Mouse (Mus musculus) liver, postnatal 0 days (tissue): ENCODE measurements at regions not wholly inside any gene's neighbourhood (a gene's known extent, or its start where the extent isn't known, plus 50 kb on each side); places are given as distances from the start of the nearest gene placed in this dataset.

Experiments used
- ATAC-seq: fragments of 200-750 bp; cut with Nextera tagmentation; 2 replicates; pipeline ENCODE4 v1.8.0; 2017; ENCODE audit warnings: mild to moderate bottlenecking, moderate library complexity
- DNase-seq: peaks from one replicate; pipeline ENCODE4 v3.0.0-alpha.2; 2016
- H3K27ac ChIP-seq: fragments of 300-500 bp; sonication (generic); 2 replicates; pipeline ENCODE4 v1.5.1; 2014; ENCODE audit warnings: antibody characterized with exemption, moderate library complexity, mild to moderate bottlenecking, low read depth
- H3K27me3 ChIP-seq: fragments of 300-500 bp; sonication (generic); 2 replicates; pipeline ENCODE4 v1.6.1; 2014; ENCODE audit warnings: low read length, control low read depth, mixed read lengths; ENCODE audit not compliant: insufficient read depth
- H3K36me3 ChIP-seq: fragments of 300-500 bp; sonication (generic); replicated peaks from 2 replicates; pipeline ENCODE4 v1.6.1; 2014; ENCODE audit warnings: mild to moderate bottlenecking, control low read depth, low read length, moderate library complexity, mixed read lengths; ENCODE audit not compliant: insufficient read depth
- H3K4me1 ChIP-seq: fragments of 300-500 bp; sonication (generic); 2 replicates; pipeline ENCODE4 v1.6.1; 2014; ENCODE audit warnings: antibody characterized with exemption, mild to moderate bottlenecking, control low read depth; ENCODE audit not compliant: insufficient read depth
- H3K4me2 ChIP-seq: fragments of 300-500 bp; sonication (generic); 2 replicates; pipeline ENCODE4 v1.6.1; 2014; ENCODE audit warnings: low read depth, mild to moderate bottlenecking, low read length, moderate library complexity, mixed read lengths
- H3K4me3 ChIP-seq: fragments of 300-500 bp; sonication (generic); 2 replicates; pipeline ENCODE4 v1.5.1; 2014; ENCODE audit warnings: low read depth, low read length
- H3K9ac ChIP-seq: fragments of 300-500 bp; sonication (generic); replicated peaks from 2 replicates; pipeline ENCODE4 v1.6.1; 2014; ENCODE audit warnings: mild to moderate bottlenecking, moderate library complexity
- H3K9me3 ChIP-seq: fragments of 300-500 bp; sonication (generic); 2 replicates; pipeline ENCODE4 v1.6.1; 2016; ENCODE audit warnings: mild to moderate bottlenecking, control low read depth, low read length, mixed read lengths
- CTCF ChIP-seq: sonication (generic); IDR thresholded peaks from 2 replicates; pipeline ENCODE4 v1.5.1; 2016; ENCODE audit warnings: antibody characterized with exemption, low read depth
- EP300 ChIP-seq: IDR thresholded peaks from 2 replicates; pipeline ENCODE4 v1.6.1; 2016; ENCODE audit warnings: antibody characterized with exemption, low read depth, mild to moderate bottlenecking
- WGBS: fragments of 180-500 bp; shearing (Covaris S2); extraction: QIAGEN DNeasy Blood & Tissue Kit; methylation state at CpG from one replicate; pipeline ENCODE4 v1.1.7; 2014; ENCODE audit not compliant: insufficient replicate concordance; 5-methylcytosine and 5-hydroxymethylcytosine counted together

DNA sequence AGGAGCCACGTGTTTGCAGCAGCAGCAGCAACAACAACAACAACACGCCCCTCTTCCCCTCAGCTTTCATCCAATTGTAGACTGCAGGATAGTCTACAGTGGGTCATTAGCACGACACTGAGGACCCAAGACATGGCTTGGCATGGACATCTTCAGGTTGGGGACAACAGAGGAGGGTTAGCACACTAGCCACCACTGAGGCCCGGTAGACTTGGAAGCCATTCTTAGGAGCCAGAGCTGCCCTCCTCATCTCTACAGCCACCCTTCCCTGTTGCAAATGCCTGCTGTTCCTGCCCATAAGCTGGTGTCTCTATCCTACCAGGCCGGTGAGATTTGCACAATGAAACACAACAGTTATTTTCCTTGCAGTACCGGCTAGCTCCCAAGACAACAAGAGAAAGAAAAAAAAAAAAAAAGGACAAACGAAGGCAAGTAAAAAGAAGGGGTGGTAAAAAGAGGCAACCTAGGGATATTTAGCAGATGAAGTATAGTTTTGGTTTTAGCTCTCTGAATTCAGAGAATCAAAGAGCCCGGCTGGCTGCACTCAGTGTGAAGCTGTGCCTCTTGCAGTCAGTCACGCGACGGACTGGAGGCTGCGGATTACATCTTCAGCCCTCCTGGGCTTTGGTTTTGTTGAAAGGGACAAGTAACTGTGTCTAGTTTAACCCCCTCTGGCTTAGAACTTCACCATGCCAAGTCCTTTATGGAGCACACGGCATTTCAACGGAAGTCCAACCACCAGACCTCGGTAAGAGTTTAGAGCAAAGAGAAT is 421.9 kb upstream of the Mki67 start:
- H3K4me3 ChIP-seq: no peak overlapping the region

DNA sequence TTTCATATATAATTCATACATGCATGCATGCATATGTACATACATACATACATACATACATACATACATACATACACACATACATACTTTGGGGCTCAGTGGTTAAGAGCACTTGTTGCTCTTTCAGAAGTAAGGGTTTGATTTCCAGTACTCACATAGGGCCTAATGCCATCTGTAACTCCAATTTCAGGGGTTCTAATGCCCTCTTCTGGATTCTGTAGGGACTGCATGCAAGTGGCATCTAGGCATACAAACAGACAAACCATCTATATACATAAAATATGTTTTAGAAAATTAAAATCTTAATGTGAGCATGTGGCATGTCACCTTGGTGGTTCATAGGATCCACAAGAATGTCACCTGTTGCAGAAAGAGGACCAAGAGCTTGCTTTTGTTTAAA is 426.7 kb upstream of the Mki67 start:
- Histone ChIP-seq H3K27ac (no peak overlapping the region), H3K9ac (no peak overlapping the region), H3K9me3 (no peaks in the 10 kb centered on the region), H3K4me1 (no peaks in the 10 kb centered on the region), H3K4me2 (no peak overlapping the region), H3K4me3 (no peak overlapping the region), H3K27me3 (no peaks in the 10 kb centered on the region), H3K36me3 (no peaks in the 10 kb centered on the region)
- TF ChIP-seq EP300: no peak
- peak; percentile 51 for TF ChIP-seq CTCF
- no peak for ATAC-seq
- no peak for DNase-seq

More for the DNA sequence above, 421.9 kb upstream of the Mki67 start:
- Histone ChIP-seq H3K27me3 (no peaks in the 10 kb centered on the region), H3K9ac (no peak overlapping the region), H3K4me2 (no peak overlapping the region), H3K36me3 (no peaks in the 10 kb centered on the region), H3K27ac (no peak overlapping the region), H3K9me3 (no peaks in the 10 kb centered on the region), H3K4me1 (no peaks in the 10 kb centered on the region)
- no peak for ATAC-seq
- TF ChIP-seq CTCF (no peak), EP300 (no peak)
- 80% methylated on average over 15 of the region's 15 CpGs for WGBS
- no peak for DNase-seq

DNA sequence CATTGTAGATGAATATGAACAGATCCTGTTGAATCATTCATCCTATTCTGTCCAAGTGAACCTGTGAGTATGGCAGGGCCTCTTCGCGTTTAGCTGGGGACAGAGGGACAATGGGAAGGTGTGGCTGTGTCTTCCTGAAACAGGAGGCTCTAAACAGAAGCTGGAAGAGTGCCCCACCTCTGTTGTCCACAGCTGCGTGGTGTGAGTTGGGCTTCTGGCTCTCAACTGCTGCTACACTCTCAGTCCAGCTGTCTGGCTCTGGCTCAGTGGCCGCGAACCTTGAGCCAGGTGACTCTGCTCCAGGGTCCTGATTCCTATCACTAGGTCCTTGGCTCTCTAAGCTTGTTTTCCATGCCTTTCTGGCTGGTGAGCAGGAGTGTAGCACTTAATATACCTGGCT is 434.0 kb upstream of the Mki67 start:
- no peak for DNase-seq
- no peak for ATAC-seq
- Histone ChIP-seq H3K9me3 (no peaks in the 10 kb centered on the region), H3K27ac (no peak overlapping the region), H3K9ac (no peak overlapping the region), H3K4me2 (no peak overlapping the region), H3K27me3 (no peaks in the 10 kb centered on the region), H3K4me1 (no peaks in the 10 kb centered on the region), H3K36me3 (no peaks in the 10 kb centered on the region), H3K4me3 (no peak overlapping the region)
- TF ChIP-seq EP300: no peak
- no peak for TF ChIP-seq CTCF
- 53% methylated on average over 5 of the region's 5 CpGs for WGBS

GRCm38 (mm10) chr7:136151301-136151930 is 435.3 kb upstream of the Mki67 start:
- H3K9ac ChIP-seq: no peak overlapping the region
- 58% methylated on average over 4 of the region's 4 CpGs for WGBS
- TF ChIP-seq CTCF (no peak), EP300 (no peak)

GRCm38 (mm10) chr7:136152470-136152869 is 436.3 kb upstream of the Mki67 start:
- no peak for DNase-seq

More at GRCm38 (mm10) chr7:136151301-136151930, 435.3 kb upstream of the Mki67 start:
- Histone ChIP-seq H3K4me2 (no peak overlapping the region), H3K4me3 (no peak overlapping the region), H3K36me3 (no peaks in the 10 kb centered on the region), H3K27ac (no peak overlapping the region), H3K4me1 (no peaks in the 10 kb centered on the region), H3K27me3 (no peaks in the 10 kb centered on the region), H3K9me3 (no peaks in the 10 kb centered on the region)
- no peak for DNase-seq
- no peak for ATAC-seq

DNA sequence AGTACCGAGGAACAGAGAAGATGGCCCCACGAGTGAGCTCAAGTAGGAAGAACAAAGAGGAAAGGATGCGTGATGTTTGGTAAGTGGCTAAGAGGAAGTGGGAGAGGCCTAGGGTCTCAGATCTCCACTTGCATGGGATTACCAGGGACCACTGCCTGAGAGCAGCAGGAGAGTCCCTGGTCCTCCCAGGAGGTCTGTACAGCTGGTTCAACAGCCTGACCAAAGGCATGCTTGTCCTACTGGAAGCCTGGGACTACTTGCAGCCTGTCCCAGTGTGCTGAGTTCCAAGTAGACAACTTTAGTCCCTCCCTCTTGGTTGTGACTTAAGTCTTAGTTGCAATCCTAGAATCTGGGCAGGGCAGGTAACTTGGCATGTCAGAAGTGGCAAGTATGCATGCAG is 437.5 kb upstream of the Mki67 start:
- Histone ChIP-seq H3K36me3 (no peaks in the 10 kb centered on the region), H3K4me2 (no peak overlapping the region), H3K4me3 (no peak overlapping the region), H3K27me3 (no peaks in the 10 kb centered on the region), H3K9me3 (no peaks in the 10 kb centered on the region), H3K9ac (no peak overlapping the region), H3K27ac (no peak overlapping the region), H3K4me1 (no peaks in the 10 kb centered on the region)
- DNase-seq (no peak), ATAC-seq (no peak)
- WGBS: 42% methylated on average over 3 of the region's 3 CpGs
- no peak for TF ChIP-seq CTCF
- TF ChIP-seq EP300: no peak

More at GRCm38 (mm10) chr7:136152470-136152869, 436.3 kb upstream of the Mki67 start:
- Histone ChIP-seq H3K9me3 (no peaks in the 10 kb centered on the region), H3K4me1 (no peaks in the 10 kb centered on the region), H3K27me3 (no peaks in the 10 kb centered on the region), H3K9ac (no peak overlapping the region), H3K36me3 (no peaks in the 10 kb centered on the region), H3K27ac (no peak overlapping the region), H3K4me2 (no peak overlapping the region), H3K4me3 (no peak overlapping the region)
- TF ChIP-seq CTCF (peak; percentile 52), EP300 (no peak)
- WGBS: 31% methylated on average over 5 of the region's 5 CpGs
- ATAC-seq: no peak
